Mouse (Mus musculus): ENCODE measurements around the gene Rfx7.

GRCm38 (mm10) chr9:72649781-72650180, 117.7 kb downstream of the Rfx7 start:
- TF ChIP-seq CTCF (IDR thresholded peaks at IDR 0.05; ENCODE audit: borderline replicate concordance, insufficient read depth, low read length), result no peak
- TF ChIP-seq POLR2A (IDR thresholded peaks at IDR 0.05; ENCODE audit: low read depth, low read length), result no peak

Data from embryonic fibroblast, embryonic 13.5 days (primary cell).